Mouse (Mus musculus): Measurements from ENCODE around the gene Ak7. TPM values are rescaled to one million over a fixed set of nuclear protein-coding genes. Genes with fewer than 3 reads are reported as not detected.

Gene Ak7
- total RNA-seq, 2 experiments from 2014 or later: 1.9 to 3.3 TPM

- no peak for DNase-seq (ENCODE audit: low spot score in 2 of 2)
Measured at GRCm38 (mm10) chr12:105785000-105785774, 79.4 kb downstream of the Ak7 start.

- DNase-seq (ENCODE audit: low spot score in 2 of 2): no peak
Measured at GRCm38 (mm10) chr12:105786113-105786512, 80.3 kb downstream of the Ak7 start.

GRCm38 (mm10) chr12:105787626-105788025, 81.8 kb downstream of the Ak7 start:
- DNase-seq (ENCODE audit: low spot score in 2 of 2): no peak

GRCm38 (mm10) chr12:105789885-105790284, 84.1 kb downstream of the Ak7 start:
- no peak for DNase-seq (ENCODE audit: low spot score in 2 of 2)

GRCm38 (mm10) chr12:105794896-105795295, 89.1 kb downstream of the Ak7 start:
- DNase-seq (ENCODE audit: low spot score in 2 of 2): no peak

GRCm38 (mm10) chr12:105798001-105798400, 92.2 kb downstream of the Ak7 start:
- DNase-seq (ENCODE audit: low spot score in 2 of 2): no peak

- no peak for DNase-seq (ENCODE audit: low spot score in 2 of 2)
Measured at GRCm38 (mm10) chr12:105805790-105806189, 100.0 kb downstream of the Ak7 start.

GRCm38 (mm10) chr12:105806205-105806604, 100.4 kb downstream of the Ak7 start:
- DNase-seq (ENCODE audit: low spot score in 2 of 2): no peak

- DNase-seq (ENCODE audit: low spot score in 2 of 2): no peak
Measured at GRCm38 (mm10) chr12:105807416-105807815, 101.6 kb downstream of the Ak7 start.

GRCm38 (mm10) chr12:105808945-105809344, 103.2 kb downstream of the Ak7 start:
- no peak for DNase-seq (ENCODE audit: low spot score in 2 of 2)

GRCm38 (mm10) chr12:105810608-105811007, 104.8 kb downstream of the Ak7 start:
- peak in 1 of 2 experiments; percentile 20 for DNase-seq (ENCODE audit: low spot score in 2 of 2)

- DNase-seq (ENCODE audit: low spot score in 2 of 2): no peak
Measured at GRCm38 (mm10) chr12:105813957-105814356, 108.2 kb downstream of the Ak7 start.

GRCm38 (mm10) chr12:105823472-105823871, 117.7 kb downstream of the Ak7 start:
- no peak for DNase-seq (ENCODE audit: low spot score in 2 of 2)

GRCm38 (mm10) chr12:105824743-105825142, 119.0 kb downstream of the Ak7 start:
- no peak for DNase-seq (ENCODE audit: low spot score in 2 of 2)

GRCm38 (mm10) chr12:105825266-105825665, 119.5 kb downstream of the Ak7 start:
- no peak for DNase-seq (ENCODE audit: low spot score in 2 of 2)

Other genes starting within 250 kb of the Ak7 start
- gene Bdkrb2, start 142.8 kb upstream of the Ak7 start, total RNA-seq (2021): under 1 TPM; 0.60 to 0.72 TPM
- gene Bdkrb1, start 102.9 kb upstream of the Ak7 start, total RNA-seq (2021): not detected
- 10 to 100 TPM; 17.3 to 17.5 TPM for gene Gskip, start 21.1 kb upstream of the Ak7 start, total RNA-seq (2021)
- gene Atg2b, start 20.8 kb upstream of the Ak7 start, total RNA-seq (2021): 10 to 100 TPM; 40.4 to 44.7 TPM
- gene Papola, start 78.7 kb downstream of the Ak7 start, total RNA-seq (2021): 100 to 1,000 TPM; 128 to 149 TPM